Mouse (Mus musculus): ENCODE measurements around the gene Zfp446. TPM values are rescaled to one million over a fixed set of nuclear protein-coding genes. Genes with fewer than 3 reads are reported as not detected.

Zfp446 gene
- polyA plus RNA-seq, 2 experiments: 0.93 to 2.1 TPM

- Histone ChIP-seq H3K27ac (peak within 1 kb of the TSS; percentile 85), H3K4me3 (ENCODE audit: insufficient read depth in 1 of 2, low read depth in 2 of 2, low read length in 2 of 2) (peak within 1 kb of the TSS; percentile 79 to 80), H3K9me3 (ENCODE audit: control insufficient read depth, low read length) (no peaks in the 10 kb centered on the region), H3K27me3 (ENCODE audit: control insufficient read depth, insufficient read depth, low read length) (no peaks in the 10 kb centered on the region), H3K4me1 (replicated peaks; ENCODE audit: control insufficient read depth in 2 of 2, insufficient read depth in 2 of 2, low read length in 1 of 2) (peaks cover 7 to 19% of the 10 kb centered on the region in 2 experiments), H3K9ac (replicated peaks) (peak within 1 kb of the TSS; percentile 87), H3K4me2 (ENCODE audit: low read depth) (peak within 1 kb of the TSS; percentile 72), H3K36me3 (replicated peaks; ENCODE audit: control insufficient read depth, insufficient read depth, low read depth) (peaks cover 9% of the 10 kb centered on the region)
- 17% methylated on average over 26 of the region's 26 CpGs for WGBS (ENCODE audit: insufficient replicate concordance)
- DNase-seq (ENCODE audit: low read depth in 3 of 3, low spot score in 3 of 3) (no peak), ATAC-seq (ENCODE audit: insufficient read depth) (peak; percentile 86)
- TF ChIP-seq CTCF (IDR thresholded peaks at IDR 0.05; ENCODE audit: low read depth): no peak
- no peak for TF ChIP-seq EP300 (IDR thresholded peaks at IDR 0.05; ENCODE audit: low read depth)
These were observed 32.6 kb downstream of the Zfp446 start, which contains the start of gene Zbtb45 for GRCm38 (mm10) chr7:13010005-13010908. Gene Zbtb45 (minus strand): TSS chr7:13010034.

GRCm38 (mm10) chr7:13013671-13014070 is 36.0 kb downstream of the Zfp446 start:
- DNase-seq (ENCODE audit: low read depth in 3 of 3, low spot score in 3 of 3) (no peak), ATAC-seq (ENCODE audit: insufficient read depth) (no peak)
- H3K4me1 ChIP-seq (replicated peaks; ENCODE audit: control insufficient read depth in 2 of 2, insufficient read depth in 2 of 2, low read length in 1 of 2): peaks cover 7 to 28% of the 10 kb centered on the region in 2 experiments
- H3K36me3 ChIP-seq (replicated peaks; ENCODE audit: control insufficient read depth, insufficient read depth, low read depth): no peaks in the 10 kb centered on the region
- H3K9ac ChIP-seq (replicated peaks): no peak overlapping the region
- H3K9me3 ChIP-seq (ENCODE audit: control insufficient read depth, low read length): no peaks in the 10 kb centered on the region
- H3K4me3 ChIP-seq (ENCODE audit: insufficient read depth in 1 of 2, low read depth in 2 of 2, low read length in 2 of 2): no peak overlapping the region
- H3K4me2 ChIP-seq (ENCODE audit: low read depth): no peak overlapping the region
- TF ChIP-seq CTCF (IDR thresholded peaks at IDR 0.05; ENCODE audit: low read depth) (no peak), EP300 (IDR thresholded peaks at IDR 0.05; ENCODE audit: low read depth) (no peak)
- no peaks in the 10 kb centered on the region for H3K27me3 ChIP-seq (ENCODE audit: control insufficient read depth, insufficient read depth, low read length)
- WGBS (ENCODE audit: insufficient replicate concordance): 65% methylated on average over 4 of the region's 4 CpGs
- no peak overlapping the region for H3K27ac ChIP-seq

GRCm38 (mm10) chr7:13014275-13014839 is 36.7 kb downstream of the Zfp446 start:
- 46% methylated on average over 6 of the region's 6 CpGs for WGBS (ENCODE audit: insufficient replicate concordance)
- DNase-seq (ENCODE audit: low read depth in 3 of 3, low spot score in 3 of 3) (no peak), ATAC-seq (ENCODE audit: insufficient read depth) (no peak)
- H3K36me3 ChIP-seq (replicated peaks; ENCODE audit: control insufficient read depth, insufficient read depth, low read depth): no peaks in the 10 kb centered on the region
- no peak overlapping the region for H3K4me3 ChIP-seq (ENCODE audit: insufficient read depth in 1 of 2, low read depth in 2 of 2, low read length in 2 of 2)
- peaks cover 7 to 28% of the 10 kb centered on the region in 2 experiments for H3K4me1 ChIP-seq (replicated peaks; ENCODE audit: control insufficient read depth in 2 of 2, insufficient read depth in 2 of 2, low read length in 1 of 2)
- H3K9me3 ChIP-seq (ENCODE audit: control insufficient read depth, low read length): no peaks in the 10 kb centered on the region
- no peak for TF ChIP-seq CTCF (IDR thresholded peaks at IDR 0.05; ENCODE audit: low read depth)
- TF ChIP-seq EP300 (IDR thresholded peaks at IDR 0.05; ENCODE audit: low read depth): no peak
- H3K27me3 ChIP-seq (ENCODE audit: control insufficient read depth, insufficient read depth, low read length): no peaks in the 10 kb centered on the region
- no peak overlapping the region for H3K27ac ChIP-seq
- no peak overlapping the region for H3K9ac ChIP-seq (replicated peaks)
- no peak overlapping the region for H3K4me2 ChIP-seq (ENCODE audit: low read depth)

GRCm38 (mm10) chr7:13015217-13015616 is 37.6 kb downstream of the Zfp446 start:
- DNase-seq (ENCODE audit: low read depth in 3 of 3, low spot score in 3 of 3) (no peak), ATAC-seq (ENCODE audit: insufficient read depth) (no peak)
- no peak overlapping the region for H3K4me2 ChIP-seq (ENCODE audit: low read depth)

More at GRCm38 (mm10) chr7:13015217-13015616, 37.6 kb downstream of the Zfp446 start:
- H3K4me3 ChIP-seq (ENCODE audit: insufficient read depth in 1 of 2, low read depth in 2 of 2, low read length in 2 of 2): no peak overlapping the region
- no peak overlapping the region for H3K9ac ChIP-seq (replicated peaks)
- no peak for TF ChIP-seq EP300 (IDR thresholded peaks at IDR 0.05; ENCODE audit: low read depth)
- no peak for TF ChIP-seq CTCF (IDR thresholded peaks at IDR 0.05; ENCODE audit: low read depth)
- WGBS (ENCODE audit: insufficient replicate concordance): 77% methylated on average over 1 of the region's 1 CpGs
- H3K9me3 ChIP-seq (ENCODE audit: control insufficient read depth, low read length): no peaks in the 10 kb centered on the region
- H3K27me3 ChIP-seq (ENCODE audit: control insufficient read depth, insufficient read depth, low read length): no peaks in the 10 kb centered on the region
- H3K36me3 ChIP-seq (replicated peaks; ENCODE audit: control insufficient read depth, insufficient read depth, low read depth): no peaks in the 10 kb centered on the region
- H3K4me1 ChIP-seq (replicated peaks; ENCODE audit: control insufficient read depth in 2 of 2, insufficient read depth in 2 of 2, low read length in 1 of 2): peaks cover 7 to 27% of the 10 kb centered on the region in 2 experiments
- H3K27ac ChIP-seq: no peak overlapping the region

Data from liver, embryonic 14.5 days (tissue).